Mouse (Mus musculus) layer of hippocampus, postnatal 36 days (tissue): ENCODE measurements around the gene Dab1. TPM values are rescaled to one million over a fixed set of nuclear protein-coding genes. Genes with fewer than 3 reads are reported as not detected.

Source experiments
- DNase-seq, 2 experiments: peaks; one replicate each; pipeline ENCODE4 v3.0.0; 2022
- total RNA-seq, 2 experiments: library from RNA; stranded (reverse); gene quantifications; 2 replicates each; pipeline ENCODE4 v1.2.3; 2021

Gene Dab1
- total RNA-seq, 2 experiments from 2014 or later, result 139 to 161 TPM

DNA sequence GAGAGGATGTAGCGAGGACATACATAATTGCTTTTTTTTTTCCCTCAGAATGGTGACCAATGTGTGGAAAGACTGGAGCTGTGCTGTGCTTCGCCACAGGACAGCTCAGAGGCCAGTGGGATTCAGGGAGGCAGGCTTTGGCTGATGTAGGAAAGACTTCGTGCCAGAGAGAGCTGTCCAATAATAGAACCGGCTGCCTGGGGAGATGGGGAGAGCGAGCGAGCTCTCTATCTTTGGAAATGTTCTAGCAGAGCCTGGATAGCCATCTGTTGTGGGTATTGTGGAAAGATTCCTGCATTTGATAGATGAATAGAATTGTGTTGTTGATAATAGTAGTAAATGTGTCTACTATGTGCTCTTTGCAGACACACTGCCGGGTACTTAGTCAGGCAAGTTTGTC lies 833.4 kb downstream of the Dab1 start:
- DNase-seq, result peak; percentile 68 to 69

DNA sequence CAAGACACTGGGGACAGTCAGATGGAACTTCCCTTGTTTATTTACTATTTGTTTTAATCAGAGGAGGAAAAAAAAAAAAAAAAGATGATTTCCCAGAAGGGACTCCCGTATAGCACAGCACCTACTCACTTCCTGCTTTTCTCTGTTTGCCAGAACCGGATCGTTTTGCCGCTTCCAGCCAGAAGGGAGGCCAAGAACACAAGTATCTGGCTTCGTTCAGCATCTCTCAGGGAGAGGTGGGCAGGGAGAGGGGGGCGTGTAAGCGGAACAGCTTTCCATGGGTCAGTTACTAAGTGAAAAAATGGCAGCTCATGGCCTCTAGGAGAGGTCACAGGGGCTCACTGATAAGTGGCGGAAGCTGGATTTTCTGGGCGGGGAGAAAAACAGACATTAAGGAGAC lies 836.0 kb downstream of the Dab1 start:
- DNase-seq, result no peak

DNA sequence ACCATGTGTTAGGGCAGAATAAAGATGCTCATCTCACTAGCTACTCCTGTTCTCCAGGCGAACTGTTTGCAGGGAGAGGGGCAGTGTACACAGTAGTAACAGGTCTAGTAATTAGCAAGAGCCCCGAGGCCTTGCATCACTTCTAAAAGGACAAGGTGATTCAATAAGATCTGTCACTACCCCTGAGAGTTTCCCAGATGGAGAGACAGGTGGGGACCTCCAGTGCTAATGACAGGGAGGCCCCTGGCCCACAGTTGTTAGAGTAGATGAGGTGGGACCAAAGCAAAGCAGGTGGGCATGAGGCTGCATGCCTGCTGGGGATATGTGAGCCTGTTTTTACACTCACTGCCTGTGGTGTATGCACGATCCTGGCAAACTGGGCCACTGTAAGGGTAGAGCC lies 836.6 kb downstream of the Dab1 start:
- DNase-seq, result no peak

DNA sequence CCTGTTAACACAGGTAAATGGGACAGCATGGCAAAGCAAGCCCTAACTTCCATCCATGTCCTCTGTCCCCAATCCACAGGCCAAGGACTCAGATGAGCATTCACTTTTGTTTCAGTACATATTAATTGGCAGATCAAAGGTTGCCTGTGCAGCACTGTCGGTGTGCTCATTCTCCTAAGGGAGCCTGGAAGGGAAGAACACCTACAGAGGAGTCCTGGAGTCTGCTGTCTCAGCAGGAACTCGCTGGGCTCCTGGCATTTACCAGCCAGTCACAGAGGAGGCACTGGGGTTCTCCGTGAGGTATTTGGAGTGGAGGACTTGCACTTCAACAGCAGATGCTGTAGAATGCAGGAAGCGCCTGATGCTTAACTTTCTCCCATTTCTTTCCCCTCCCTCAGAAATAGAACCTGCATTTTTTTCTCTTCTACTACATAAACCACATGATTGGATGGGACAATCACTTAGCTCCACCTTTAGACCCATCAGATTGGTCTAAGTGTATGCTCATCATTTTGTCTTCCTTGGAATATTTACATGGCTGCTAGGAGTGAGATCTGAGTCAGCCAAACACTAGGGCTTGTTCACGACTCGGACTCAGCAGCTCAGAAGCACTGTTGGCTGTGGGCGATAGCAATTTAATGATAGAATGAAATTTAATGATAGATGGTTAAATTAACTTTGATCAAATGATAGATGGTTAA lies 837.2 kb downstream of the Dab1 start:
- no peak for DNase-seq

DNA sequence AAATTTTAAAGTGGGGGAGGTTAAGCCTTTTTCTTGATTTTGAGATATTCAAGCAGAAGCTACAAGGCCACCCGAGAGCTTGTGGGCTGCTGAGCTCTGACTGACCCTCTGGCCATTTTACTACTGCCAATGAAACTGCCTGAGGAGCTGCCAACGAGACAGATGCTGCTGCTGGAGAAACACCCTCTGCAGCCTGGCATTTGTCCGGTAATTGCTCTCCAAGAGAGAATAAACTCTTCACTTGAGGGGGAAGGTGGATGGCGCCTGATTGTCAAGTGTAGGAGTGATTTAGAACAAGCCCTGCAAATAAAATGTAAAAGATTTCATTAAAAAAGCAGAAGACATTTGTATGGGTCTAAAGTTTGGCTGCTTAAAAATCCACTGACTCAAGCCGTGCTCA lies 839.6 kb downstream of the Dab1 start:
- peak; percentile 51 to 57 for DNase-seq

DNA sequence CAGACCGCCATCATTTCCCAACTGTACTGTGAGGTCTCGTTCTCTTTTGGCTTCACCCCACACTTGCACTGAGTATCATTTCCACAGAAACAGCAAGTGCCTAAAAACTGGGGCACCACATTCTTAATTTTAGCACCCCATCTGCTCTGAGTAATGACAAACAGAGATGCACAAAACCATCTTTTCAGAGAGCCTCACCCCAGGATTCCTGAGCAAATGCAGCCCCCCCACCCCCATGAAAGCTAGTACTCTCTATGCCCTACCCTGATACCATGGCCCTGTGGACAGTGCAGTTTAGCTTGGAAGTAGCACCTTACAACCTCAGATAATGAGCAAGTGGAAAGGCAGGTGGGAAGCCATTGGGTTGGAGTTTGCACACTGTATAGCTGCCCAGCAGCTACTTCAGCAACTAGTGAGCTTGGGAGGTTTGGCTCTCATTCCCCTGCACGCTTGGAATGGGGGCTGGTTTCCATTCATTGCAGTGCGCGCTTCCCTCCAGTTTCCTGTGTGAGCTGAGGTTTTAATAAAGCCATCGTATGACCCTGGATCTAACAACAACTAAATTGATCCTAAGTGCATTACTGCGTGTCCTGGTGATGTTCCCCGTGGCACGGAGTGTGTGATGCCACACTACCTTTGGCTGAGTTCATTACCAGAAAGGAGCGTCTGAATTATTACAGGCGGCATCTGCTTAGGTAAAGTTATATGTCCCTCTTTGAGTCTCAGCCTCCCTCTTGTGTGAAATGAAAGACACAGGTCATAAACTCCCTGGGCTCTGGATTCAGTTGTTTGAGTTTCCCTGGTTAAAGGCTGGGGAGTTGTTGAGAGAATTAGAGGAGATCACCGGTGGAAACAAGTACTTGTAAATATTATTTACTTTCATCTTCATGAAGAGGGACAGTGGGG lies 842.2 kb downstream of the Dab1 start:
- no peak for DNase-seq

DNA sequence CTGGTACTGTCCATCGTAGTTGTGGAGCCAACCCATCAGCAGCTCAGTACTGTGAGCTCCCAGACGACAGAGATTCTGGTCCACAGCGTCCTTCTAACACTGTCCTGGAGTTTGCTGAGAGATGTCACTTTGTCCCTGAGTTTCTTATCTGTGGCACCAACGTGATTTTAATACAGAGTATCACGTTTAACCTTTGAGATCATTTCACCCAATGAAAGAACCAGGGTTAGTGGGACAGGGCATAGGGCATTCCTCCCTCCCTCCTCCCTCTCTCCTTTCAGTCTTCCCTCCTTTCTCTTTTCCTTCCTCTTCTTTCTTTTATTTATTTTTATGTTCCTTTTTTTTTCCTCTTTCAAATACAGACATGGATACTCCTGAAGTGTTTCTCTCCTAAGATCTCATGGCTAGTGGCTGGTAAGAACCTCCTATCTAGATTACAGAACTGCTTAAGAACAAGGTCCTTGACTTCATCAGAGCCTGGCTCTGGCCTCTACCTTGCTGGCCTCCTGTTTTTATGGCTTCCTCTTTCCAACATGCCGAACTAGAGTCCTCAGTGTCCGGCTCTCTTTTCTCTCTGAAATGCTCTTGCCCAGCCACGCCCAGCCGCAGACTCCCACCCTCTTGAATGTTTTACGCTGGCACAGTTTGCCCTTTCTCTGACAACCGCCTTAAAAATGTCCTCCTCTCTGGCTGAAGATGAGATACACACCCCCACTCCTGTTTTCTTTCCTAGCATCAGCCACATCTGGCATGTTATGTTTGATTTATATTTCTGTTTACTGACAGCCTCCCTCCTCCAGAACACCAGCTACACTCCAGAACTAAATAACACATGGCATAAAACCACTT lies 844.0 kb downstream of the Dab1 start:
- no peak for DNase-seq

DNA sequence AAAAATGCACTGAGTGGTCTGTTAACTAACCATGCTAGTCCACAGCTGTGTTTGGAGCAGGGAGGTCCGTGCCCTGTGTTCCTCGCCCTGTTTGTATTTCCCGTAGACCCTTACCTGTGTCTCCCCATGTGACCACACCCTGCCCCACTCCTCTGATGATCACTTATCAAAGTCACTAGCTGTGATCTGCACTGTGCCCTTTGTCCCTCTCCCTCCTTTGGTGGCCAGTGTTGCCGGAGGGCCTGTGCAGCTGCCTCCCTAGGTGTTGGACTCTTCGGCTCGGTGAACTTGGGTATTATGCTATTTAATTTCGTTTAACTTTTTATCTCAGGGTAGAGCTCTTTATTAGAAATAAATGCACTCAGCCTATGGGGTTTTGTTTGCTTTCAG lies 844.6 kb downstream of the Dab1 start:
- no peak for DNase-seq

DNA sequence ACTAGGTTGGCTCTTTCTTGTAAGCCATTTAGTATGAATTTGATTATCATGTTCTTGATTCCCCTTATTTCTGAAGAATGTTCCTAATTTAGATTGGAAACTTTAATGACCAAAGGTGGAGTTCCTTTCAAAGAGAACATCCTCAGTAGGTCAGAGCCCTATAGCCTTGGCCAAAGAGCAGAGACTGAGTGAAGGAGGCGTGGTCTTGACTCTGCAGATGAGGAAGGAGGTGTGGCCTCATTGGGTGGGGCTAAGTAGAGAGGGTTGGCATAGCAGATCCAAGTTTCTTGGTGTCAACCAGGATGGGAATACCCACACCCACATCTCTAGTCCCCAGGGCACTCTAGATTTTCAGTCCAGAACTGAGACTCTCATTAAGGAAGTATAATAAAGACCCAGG lies 846.4 kb downstream of the Dab1 start:
- DNase-seq, result no peak

DNA sequence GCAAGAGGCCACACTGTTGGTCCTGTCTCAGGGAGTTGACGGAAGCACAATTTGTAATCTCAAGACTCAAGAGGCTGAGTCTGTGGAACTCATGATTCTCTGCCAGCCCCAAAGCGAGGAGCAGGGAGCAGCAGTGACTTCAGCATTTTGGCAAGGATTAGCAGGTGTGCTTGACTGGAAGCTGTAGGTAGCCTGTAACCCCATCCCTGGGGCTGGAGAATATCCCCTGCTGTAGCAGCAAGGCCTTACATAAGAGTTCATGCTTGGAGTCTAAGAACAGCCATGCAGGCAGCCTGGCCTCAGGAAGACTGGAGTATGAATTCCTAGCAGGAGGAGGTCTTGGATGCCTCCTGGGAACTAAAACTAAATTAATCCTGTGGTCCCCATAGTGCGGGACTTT lies 849.5 kb downstream of the Dab1 start:
- no peak for DNase-seq

DNA sequence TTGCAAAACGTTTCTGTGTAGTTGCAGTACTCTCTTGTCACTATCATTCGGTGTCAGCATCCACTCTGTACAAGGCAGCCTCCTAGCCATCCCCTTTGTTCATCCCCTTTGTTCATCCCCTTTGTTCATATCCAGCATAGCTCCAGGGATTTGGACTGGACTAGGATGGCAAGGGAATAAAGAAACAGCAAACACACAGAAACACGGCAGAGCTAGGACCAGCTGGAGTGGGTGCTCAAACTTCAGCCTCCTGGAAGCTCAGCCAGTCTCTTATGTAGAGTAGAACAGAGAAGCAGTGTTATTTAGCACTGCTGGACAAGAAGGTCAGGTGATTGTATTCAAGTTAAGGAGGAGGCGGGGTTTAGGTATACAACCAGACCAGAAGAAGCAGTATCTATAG lies 853.8 kb downstream of the Dab1 start:
- no peak for DNase-seq

DNA sequence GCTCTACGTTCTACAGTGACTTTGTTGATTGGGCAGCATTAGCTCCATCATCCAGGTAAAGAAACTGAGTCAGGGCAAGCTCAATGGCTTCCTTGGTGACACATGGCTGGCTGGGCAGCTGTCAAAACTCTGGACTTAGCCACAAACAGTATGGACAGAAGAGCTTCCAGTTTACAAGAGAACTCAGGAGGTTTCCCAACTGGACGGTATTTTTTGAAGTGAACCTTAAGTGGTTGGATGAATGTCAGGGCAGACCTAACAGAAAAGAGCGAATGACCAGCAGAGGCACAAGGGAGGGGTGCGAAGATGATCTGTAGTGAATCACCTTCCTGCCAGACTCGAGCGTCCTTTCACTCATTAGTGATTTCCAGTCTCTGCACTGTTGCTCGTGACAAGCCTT lies 857.7 kb downstream of the Dab1 start:
- no peak for DNase-seq

DNA sequence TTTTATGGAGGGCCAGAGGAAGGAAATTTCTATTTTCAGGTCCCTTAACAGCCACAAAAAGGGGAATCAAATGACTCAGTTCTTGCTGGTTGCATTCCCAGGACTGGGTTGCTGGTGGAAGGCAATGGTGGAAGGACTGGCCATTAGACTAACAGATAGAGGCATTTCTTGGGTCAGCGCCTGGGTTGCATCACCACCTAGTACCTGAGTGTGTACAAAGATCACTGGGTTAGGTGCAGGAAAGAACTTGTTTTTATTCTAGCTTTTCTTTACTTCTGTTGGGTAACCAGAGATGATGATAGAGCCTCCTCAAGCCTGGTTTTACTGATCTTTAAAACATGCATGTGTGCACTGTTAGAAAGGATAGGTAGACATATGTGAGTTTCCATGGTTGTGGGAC lies 864.8 kb downstream of the Dab1 start:
- DNase-seq, result no peak

DNA sequence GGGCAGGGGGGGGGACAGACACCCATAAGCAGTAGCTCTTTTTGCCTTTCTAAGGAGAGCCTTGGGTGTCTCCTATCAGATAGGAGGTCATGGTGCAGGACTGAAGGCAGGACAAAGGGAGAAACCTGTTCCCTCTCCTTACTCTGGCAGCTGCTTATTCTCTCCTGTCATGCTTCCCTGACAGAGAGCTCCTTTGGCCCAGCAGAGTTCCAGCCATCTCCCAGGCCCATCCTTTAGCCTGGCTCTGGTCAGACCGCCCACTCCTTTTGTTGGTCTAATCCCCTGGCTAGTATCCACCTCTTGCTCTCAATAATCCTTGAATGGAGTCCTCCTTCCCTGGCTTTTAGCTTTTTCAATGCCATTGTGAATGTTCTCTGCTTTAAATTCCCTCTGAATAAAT lies 878.1 kb downstream of the Dab1 start:
- no peak for DNase-seq

DNA sequence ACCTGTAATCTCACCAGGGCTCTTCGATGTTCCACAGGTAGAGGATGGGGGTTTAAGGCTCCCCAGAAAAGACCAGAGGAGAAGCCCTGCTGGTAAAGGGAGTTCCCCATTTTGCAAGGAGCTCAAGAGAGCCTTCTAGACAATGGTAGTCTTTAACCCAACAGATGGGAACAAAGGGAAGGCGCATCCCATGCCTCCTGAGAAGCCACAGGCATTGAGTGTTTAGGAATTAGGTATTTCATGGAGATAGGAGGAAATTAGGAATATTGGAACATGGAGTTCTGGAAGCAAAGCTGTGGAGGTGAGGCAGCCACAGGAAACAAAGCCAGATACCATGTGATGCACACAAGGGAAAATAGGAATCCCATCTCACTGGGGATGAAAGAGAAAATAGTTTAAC lies 881.0 kb downstream of the Dab1 start:
- no peak for DNase-seq

DNA sequence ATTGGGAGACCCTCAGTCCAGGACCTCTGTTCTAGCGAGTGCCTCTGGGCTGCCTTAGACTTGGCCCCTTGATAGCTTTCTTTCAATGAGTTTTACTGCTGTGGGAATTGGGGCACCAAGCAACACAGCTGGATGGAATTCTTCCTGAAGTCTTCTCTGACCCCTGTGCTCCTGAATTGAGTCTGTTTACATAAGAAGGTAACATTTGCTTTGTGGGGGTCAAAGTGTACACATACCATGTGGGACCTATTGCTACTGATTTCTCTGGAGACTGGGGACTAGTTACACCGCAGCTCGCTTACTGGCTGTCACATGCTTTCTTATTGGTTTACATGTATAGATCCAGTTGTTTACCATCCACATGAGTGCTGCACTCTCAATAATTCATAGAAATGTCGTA lies 881.5 kb downstream of the Dab1 start:
- DNase-seq, result no peak

DNA sequence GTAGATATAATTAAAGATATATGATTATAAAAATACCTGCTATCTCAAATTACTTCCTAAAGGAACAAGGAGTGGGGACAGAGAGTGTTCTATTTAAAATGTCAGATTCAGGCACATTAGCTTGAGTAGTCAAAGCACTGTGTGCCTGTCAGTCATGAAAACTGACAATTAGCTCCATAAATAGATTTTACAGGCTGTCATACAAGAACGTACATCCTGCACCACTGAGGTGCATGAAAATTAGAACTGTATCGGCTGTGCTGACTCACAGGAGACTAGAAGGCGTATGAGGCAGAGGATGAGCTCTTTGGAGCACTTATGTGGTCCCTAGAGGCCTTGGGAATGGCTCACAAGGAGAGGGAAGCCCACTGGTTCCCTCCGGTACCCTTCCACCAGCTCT lies 882.1 kb downstream of the Dab1 start:
- no peak for DNase-seq

DNA sequence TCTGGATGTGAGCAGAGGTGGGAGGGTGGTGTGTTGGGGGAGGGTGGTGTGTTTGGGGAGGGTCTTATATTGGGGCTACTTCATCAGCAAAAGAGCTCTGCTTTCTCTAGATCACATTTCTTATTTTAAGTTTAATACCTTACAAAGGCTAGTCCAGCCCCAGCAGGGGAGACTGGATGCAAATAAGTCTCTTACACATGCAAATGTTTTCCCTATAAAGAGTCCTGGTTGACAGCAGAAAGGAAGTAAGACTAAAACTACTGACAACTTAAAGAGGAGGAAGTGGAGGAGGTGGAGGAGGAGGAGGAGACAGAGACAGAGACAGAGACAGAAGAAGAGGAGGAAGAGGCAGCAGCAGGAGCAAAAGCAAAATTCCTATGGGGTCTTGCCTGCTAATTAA lies 885.8 kb downstream of the Dab1 start:
- no peak for DNase-seq

DNA sequence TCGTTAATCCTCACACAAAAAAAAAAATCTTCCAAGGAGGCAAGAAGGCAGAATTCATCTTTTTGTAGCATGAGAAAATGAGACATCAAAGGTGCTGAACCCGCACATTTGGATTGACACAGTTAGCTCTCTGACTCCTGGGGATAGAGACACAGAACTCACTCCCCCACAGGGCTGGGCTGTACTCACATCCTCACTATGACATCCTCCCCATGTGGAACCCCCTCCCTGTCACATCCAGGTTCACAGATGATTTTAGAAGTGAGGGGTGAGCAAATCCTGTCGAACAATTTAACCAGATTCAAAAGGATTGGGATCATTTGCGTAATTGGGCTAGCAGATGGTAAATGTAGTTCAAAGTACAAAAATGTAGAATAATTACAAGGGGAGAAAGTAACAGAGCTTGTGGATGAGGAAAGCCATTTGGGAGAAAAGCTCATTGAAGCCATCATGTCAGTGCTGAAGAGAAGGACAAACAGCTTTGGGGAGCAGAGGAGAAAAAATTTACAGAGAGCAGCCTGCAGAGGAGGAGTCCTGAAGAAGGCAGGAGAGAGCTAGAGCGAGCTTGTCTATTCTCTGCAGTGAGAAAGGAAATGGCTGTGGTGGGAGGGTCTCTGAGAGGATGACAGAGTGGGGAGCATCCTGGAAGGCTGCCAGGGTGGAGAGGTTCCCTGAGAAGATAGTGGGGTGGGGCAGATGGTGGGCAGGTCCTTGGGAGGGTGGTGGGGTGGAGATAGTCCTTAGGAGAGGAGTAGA lies 890.2 kb downstream of the Dab1 start:
- no peak for DNase-seq

DNA sequence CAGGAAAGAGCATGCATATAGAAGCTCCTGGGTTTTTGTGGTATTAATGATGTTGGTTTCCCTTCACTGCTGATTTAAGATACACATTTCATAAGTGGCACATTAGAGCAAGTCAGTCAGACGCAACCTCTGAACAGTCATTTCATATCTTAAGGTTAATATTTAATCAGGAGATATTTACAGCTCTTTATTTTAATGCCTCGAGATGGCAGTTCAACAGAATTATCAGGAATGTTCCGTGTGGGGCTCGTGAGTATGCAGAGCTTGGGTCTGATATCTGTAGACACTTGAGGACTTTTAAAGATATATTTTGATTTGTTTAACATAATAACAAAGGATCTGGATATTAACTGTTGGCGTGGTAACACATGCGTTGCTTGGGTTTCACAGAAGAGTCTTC lies 892.7 kb downstream of the Dab1 start:
- no peak for DNase-seq

DNA sequence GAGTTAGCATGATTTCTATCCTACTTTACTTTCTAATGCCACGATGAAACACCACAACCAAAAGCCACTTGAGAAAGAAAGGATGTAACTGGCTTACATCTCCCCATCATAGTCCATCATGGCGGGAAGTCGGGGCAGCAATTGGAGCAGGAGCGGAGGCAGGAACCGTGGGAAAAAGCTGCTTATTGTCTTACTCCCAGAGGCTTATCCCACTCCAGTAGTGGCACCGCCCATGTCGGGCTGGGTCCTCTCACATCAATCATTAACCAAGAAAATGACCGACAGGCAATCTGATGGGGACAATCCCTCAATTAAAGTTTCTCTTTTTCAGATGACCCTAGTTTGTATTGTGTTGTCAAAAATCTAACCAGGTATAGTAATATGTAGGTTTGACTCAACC lies 893.4 kb downstream of the Dab1 start:
- no peak for DNase-seq

DNA sequence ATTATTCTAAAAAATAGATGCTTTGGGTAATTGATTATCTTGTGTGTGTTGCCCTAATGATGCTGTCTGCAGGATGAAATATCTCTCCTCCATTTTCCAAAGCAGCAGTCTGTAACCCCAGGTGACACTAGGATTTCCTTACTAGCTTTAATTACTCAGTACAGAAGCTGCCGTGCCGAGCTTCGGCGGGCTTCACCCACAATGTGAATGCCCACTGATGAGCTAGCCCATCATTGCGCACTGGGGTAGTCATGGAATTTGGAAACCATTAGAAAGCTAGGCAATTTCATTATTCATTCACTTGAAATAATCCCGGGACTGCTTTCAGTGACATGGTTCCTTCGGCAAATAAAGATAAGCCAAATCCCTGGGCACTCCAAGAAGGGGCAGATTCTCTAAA lies 894.5 kb downstream of the Dab1 start:
- DNase-seq, result no peak
